Mouse (Mus musculus): ENCODE measurements around the gene Rslcan18.

- TF ChIP-seq EP300 (IDR thresholded peaks at IDR 0.05; ENCODE audit: insufficient read depth, low read depth, low read length), result no peak
- no peak for TF ChIP-seq CTCF (IDR thresholded peaks at IDR 0.05; ENCODE audit: low read depth, low read length)
- TF ChIP-seq POLR2A (IDR thresholded peaks at IDR 0.05; ENCODE audit: insufficient read depth, low read length), result no peak
These were observed 18.2 kb downstream of the Rslcan18 start, which contains the start of gene Zfp708 for GRCm38 (mm10) chr13:67097876-67098275.
